Mouse (Mus musculus): ENCODE data around the gene Shroom4. TPM values are rescaled to one million over a fixed set of nuclear protein-coding genes. Genes with fewer than 3 reads are reported as not detected.

Shroom4 gene
- 15.7 and 19.6 TPM in 2 replicates for polyA plus RNA-seq (2012; rRNA removed)

DNA sequence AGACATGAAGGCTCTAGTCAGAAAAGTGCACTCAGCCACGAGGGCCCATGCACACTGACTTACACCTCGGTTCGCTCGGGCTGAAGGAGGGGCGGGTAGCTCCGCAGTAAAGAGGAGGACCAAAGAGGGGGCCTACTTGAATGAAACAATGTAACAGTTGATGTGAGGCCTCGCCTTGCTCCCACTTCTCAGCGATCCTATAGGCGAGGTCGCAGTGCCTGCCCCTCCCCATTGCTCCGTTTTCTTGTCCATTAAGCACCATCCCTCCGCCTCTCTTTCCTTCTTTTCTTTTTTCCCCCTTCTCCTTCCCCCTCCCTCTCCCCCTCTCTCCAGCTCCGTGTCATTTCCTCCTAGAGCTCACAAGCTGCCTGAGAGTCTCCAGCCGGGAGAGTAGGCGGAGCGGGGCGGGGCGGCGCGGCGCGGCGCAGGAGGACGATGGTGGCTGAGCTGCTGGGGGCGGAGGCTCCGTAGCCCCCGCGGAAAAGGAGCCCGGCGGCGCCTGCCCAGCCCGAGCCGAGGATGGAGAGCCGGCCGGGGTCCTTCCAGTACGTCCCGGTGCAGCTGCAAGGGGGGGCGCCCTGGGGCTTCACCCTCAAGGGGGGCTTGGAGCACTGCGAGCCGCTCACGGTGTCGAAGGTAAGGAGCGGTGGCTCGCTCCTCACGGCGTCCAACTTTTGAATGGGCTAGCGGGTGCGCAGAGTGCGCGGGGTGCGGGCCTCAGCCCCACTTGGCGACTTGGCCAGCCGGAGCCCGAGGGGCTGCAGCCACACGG is at the start of gene Shroom4:
Shroom4 (plus strand) TSS at position 229 of the 772 bp plus-strand sequence.
- Histone ChIP-seq H3K36me3 (ENCODE audit: control insufficient read depth, insufficient read depth, low read length) (no peaks in the 10 kb centered on the region), H3K4me1 (ENCODE audit: control insufficient read depth, insufficient read depth, low read length) (peaks cover 8% of the 10 kb centered on the region; the same call in 1 of the 2 replicates), H3K27me3 (replicated peaks; ENCODE audit: control insufficient read depth, insufficient read depth, low read length) (no peaks in the 10 kb centered on the region), H3K27ac (ENCODE audit: insufficient read depth, low read depth, low read length) (peak within 1 kb of the TSS; percentile 98), H3K4me3 (ENCODE audit: insufficient read depth, low read depth, low read length) (peak within 1 kb of the TSS; percentile 94)
- peak; percentile 89 for DNase-seq
- TF ChIP-seq POLR2A (IDR thresholded peaks at IDR 0.05; ENCODE audit: low read depth, low read length) (no peak), CTCF (conservative IDR thresholded peaks at IDR 0.05; ENCODE audit: insufficient read depth, insufficient read length, low read depth, low read length) (no peak)
- WGBS, result 0% methylated on average over 28 of the region's 55 CpGs

DNA sequence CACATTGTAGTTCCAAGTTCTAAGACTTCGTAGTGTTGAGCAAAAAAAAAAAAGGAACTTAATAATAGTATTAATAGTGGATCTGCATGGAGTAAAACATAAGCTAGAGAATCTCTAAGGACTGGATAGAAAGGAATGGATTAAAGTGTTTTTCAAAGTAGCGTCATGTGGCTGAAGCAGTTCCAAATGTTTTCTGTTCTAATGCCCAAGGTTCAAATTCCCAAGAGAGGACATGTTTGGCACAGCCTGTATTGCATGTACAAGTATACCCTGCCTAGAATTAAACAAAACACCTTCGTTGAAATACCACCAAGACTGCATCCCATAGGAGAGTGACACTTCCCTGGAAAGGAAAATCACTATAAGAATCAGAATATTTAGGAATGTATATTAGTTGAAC is 42.8 kb upstream of the Shroom4 start:
- 29% methylated on average over 3 of the region's 3 CpGs for WGBS
- TF ChIP-seq CTCF (conservative IDR thresholded peaks at IDR 0.05; ENCODE audit: insufficient read depth, insufficient read length, low read depth, low read length) (no peak), POLR2A (IDR thresholded peaks at IDR 0.05; ENCODE audit: low read depth, low read length) (no peak)
- Histone ChIP-seq H3K36me3 (ENCODE audit: control insufficient read depth, insufficient read depth, low read length) (no peaks in the 10 kb centered on the region), H3K27me3 (replicated peaks; ENCODE audit: control insufficient read depth, insufficient read depth, low read length) (no peaks in the 10 kb centered on the region), H3K27ac (ENCODE audit: insufficient read depth, low read depth, low read length) (peak overlapping the region; percentile 50), H3K4me3 (ENCODE audit: insufficient read depth, low read depth, low read length) (no peak overlapping the region), H3K4me1 (ENCODE audit: control insufficient read depth, insufficient read depth, low read length) (0 out of 2 replicates have a peak, but pooled peaks cover 3% of the 10 kb centered on the region)
- peak; percentile 72 for DNase-seq

DNA sequence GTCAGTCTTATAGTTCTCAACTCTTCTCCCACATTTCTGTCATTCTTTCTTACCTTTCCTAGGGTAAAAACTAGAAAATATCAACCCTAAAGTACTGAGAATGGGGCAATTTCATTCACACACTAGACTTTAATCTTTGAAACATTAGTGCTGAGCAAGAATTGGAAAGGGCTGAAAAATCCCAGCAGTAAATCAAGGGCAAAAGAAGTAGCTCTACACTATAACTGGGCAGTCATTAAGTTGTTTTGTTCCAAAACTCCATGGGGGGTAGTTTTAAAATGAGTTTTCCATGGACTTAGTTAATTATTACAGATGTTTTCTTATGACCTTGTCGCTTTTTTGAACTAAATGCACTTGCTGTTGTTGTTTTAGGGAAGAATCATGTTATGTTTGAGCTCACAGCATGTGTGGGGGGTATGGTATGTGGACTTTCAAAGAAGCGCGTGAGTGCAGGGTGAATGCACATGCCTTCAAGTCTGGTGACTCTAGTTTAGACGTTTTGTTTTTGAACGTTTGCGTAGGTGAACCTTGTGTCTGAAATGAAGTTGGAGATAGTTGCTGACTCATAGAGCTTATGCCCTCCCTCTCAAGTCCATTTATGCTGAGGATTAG is 42.0 kb upstream of the Shroom4 start:
- WGBS, result 24% methylated on average over 6 of the region's 6 CpGs
- Histone ChIP-seq H3K36me3 (ENCODE audit: control insufficient read depth, insufficient read depth, low read length) (no peaks in the 10 kb centered on the region), H3K4me3 (ENCODE audit: insufficient read depth, low read depth, low read length) (no peak overlapping the region), H3K4me1 (ENCODE audit: control insufficient read depth, insufficient read depth, low read length) (0 out of 2 replicates have a peak, but pooled peaks cover 3% of the 10 kb centered on the region), H3K27me3 (replicated peaks; ENCODE audit: control insufficient read depth, insufficient read depth, low read length) (no peaks in the 10 kb centered on the region), H3K27ac (ENCODE audit: insufficient read depth, low read depth, low read length) (peak overlapping the region; percentile 99)
- TF ChIP-seq CTCF (conservative IDR thresholded peaks at IDR 0.05; ENCODE audit: insufficient read depth, insufficient read length, low read depth, low read length), result no peak
- no peak for TF ChIP-seq POLR2A (IDR thresholded peaks at IDR 0.05; ENCODE audit: low read depth, low read length)
- DNase-seq, result peak; percentile 81

DNA sequence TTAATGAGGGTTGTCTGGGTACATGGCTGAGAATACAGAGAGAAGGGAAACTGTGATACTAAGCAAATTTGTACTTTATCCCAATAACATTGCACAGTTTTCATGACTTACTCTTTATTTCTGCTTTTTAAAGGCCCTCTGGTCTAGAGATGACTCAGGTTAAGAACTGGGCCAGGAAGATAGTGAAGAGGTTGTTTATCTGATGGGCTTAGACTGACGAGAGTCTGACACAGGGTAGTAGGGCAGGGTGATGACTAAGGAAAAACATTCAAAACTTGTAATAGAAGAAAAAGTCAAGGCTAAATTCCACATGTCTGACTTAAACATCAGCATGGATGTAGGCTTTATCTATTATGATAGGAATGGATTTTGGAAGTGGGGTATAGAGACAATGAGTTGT is 30.8 kb upstream of the Shroom4 start:
- no peak for TF ChIP-seq POLR2A (IDR thresholded peaks at IDR 0.05; ENCODE audit: low read depth, low read length)
- no peak for TF ChIP-seq CTCF (conservative IDR thresholded peaks at IDR 0.05; ENCODE audit: insufficient read depth, insufficient read length, low read depth, low read length)

DNA sequence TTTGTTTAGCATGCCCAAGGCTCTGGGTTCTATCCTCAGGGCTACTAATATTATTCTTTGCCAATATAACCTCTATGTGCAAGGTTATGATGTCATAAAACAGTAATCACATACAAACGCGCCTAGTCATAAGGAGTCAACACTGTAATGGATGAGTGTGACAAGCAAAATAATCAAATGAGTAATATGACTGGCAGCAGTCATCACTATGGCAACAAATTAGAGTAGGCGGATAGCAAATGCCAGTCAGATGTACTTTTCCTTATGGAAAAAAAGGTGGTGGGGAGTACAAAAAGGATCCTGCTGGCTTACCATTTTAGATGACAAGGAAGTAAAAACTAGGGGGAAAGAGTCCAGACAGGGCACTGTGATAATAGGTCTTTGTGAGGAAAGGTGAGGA is 28.9 kb upstream of the Shroom4 start:
- H3K27me3 ChIP-seq (replicated peaks; ENCODE audit: control insufficient read depth, insufficient read depth, low read length), result no peaks in the 10 kb centered on the region
- no peaks in the 10 kb centered on the region for H3K4me1 ChIP-seq (ENCODE audit: control insufficient read depth, insufficient read depth, low read length)
- TF ChIP-seq CTCF (conservative IDR thresholded peaks at IDR 0.05; ENCODE audit: insufficient read depth, insufficient read length, low read depth, low read length) (no peak), POLR2A (IDR thresholded peaks at IDR 0.05; ENCODE audit: low read depth, low read length) (no peak)
- WGBS, result 92% methylated on average over 3 of the region's 3 CpGs
- no peak overlapping the region for H3K4me3 ChIP-seq (ENCODE audit: insufficient read depth, low read depth, low read length)
- no peak overlapping the region for H3K27ac ChIP-seq (ENCODE audit: insufficient read depth, low read depth, low read length)
- DNase-seq, result no peak
- H3K36me3 ChIP-seq (ENCODE audit: control insufficient read depth, insufficient read depth, low read length), result no peaks in the 10 kb centered on the region

More for the DNA sequence above, 30.8 kb upstream of the Shroom4 start:
- no peak overlapping the region for H3K27ac ChIP-seq (ENCODE audit: insufficient read depth, low read depth, low read length)
- no peak for DNase-seq
- H3K36me3 ChIP-seq (ENCODE audit: control insufficient read depth, insufficient read depth, low read length), result no peaks in the 10 kb centered on the region
- no peaks in the 10 kb centered on the region for H3K27me3 ChIP-seq (replicated peaks; ENCODE audit: control insufficient read depth, insufficient read depth, low read length)
- H3K4me3 ChIP-seq (ENCODE audit: insufficient read depth, low read depth, low read length), result no peak overlapping the region
- WGBS, result 92% methylated on average over 1 of the region's 1 CpGs
- H3K4me1 ChIP-seq (ENCODE audit: control insufficient read depth, insufficient read depth, low read length), result no peaks in the 10 kb centered on the region

DNA sequence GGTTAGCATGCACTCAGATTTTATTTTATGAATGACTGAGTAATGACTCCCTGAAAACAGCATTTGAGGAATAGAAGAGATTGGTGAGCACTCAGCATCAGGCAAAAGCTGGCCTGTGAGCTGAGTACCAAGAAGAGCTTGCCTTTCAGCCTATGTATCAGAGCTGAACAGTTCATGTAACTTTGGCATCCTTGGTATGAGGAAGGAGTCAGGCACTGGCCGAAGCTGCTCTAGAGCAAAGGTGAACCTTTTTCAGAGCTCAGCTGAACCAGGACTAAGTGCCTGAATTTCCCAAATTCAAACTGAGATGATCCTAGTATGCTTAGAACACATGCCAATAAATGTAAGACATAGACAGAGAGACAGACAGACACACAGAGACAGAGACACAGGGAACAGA is 5.8 kb upstream of the Shroom4 start:
- no peaks in the 10 kb centered on the region for H3K27me3 ChIP-seq (replicated peaks; ENCODE audit: control insufficient read depth, insufficient read depth, low read length)
- H3K36me3 ChIP-seq (ENCODE audit: control insufficient read depth, insufficient read depth, low read length), result no peaks in the 10 kb centered on the region
- DNase-seq, result peak; percentile 58
- 0 out of 2 replicates have a peak overlapping the region, but pooled peaks have one; percentile 22 for H3K27ac ChIP-seq (ENCODE audit: insufficient read depth, low read depth, low read length)
- H3K4me3 ChIP-seq (ENCODE audit: insufficient read depth, low read depth, low read length), result no peak overlapping the region
- no peaks in the 10 kb centered on the region for H3K4me1 ChIP-seq (ENCODE audit: control insufficient read depth, insufficient read depth, low read length)
- TF ChIP-seq POLR2A (IDR thresholded peaks at IDR 0.05; ENCODE audit: low read depth, low read length), result no peak
- TF ChIP-seq CTCF (conservative IDR thresholded peaks at IDR 0.05; ENCODE audit: insufficient read depth, insufficient read length, low read depth, low read length), result no peak
- WGBS, result 14% methylated on average over 1 of the region's 1 CpGs

DNA sequence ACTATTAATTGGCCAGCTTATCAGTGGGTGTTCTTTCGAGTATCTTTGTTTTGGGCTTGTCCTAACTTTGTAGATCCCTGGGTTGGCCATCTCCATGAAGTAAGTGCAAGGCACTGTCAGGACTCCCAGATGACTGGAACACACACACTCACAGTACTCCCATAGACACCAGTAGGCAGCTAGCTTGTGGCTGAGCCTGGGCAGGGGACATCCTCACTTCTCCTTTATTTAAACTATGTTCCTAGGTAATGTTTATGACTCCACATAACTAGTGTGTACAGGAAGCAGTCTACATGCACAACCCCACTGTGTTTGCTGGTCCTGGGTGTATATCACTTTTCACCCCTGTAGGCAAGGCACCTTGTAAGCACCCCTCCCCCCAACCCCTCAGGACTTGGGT is 461 bp upstream of the Shroom4 start:
- peaks cover 5% of the 10 kb centered on the region; the same call in 1 of the 2 replicates for H3K4me1 ChIP-seq (ENCODE audit: control insufficient read depth, insufficient read depth, low read length)
- TF ChIP-seq CTCF (conservative IDR thresholded peaks at IDR 0.05; ENCODE audit: insufficient read depth, insufficient read length, low read depth, low read length) (no peak), POLR2A (IDR thresholded peaks at IDR 0.05; ENCODE audit: low read depth, low read length) (no peak)
- peak overlapping the region; percentile 69 for H3K27ac ChIP-seq (ENCODE audit: insufficient read depth, low read depth, low read length)
- no peaks in the 10 kb centered on the region for H3K36me3 ChIP-seq (ENCODE audit: control insufficient read depth, insufficient read depth, low read length)
- no peak for DNase-seq
- no peaks in the 10 kb centered on the region for H3K27me3 ChIP-seq (replicated peaks; ENCODE audit: control insufficient read depth, insufficient read depth, low read length)
- H3K4me3 ChIP-seq (ENCODE audit: insufficient read depth, low read depth, low read length), result peak overlapping the region; percentile 75
- 79% methylated on average over 1 of the region's 1 CpGs for WGBS

Measured in kidney, adult 2 months (tissue).